Mouse (Mus musculus) MEL (cell line): ENCODE measurements around the gene Cdc42bpa. TPM values are rescaled to one million over a fixed set of nuclear protein-coding genes. Genes with fewer than 3 reads are reported as not detected.

Experiments
- DNase-seq: peaks from one replicate; pipeline ENCODE4 v3.0.0; 2011; ENCODE audit warnings: low read depth, low spot score
- H3K27ac ChIP-seq: 2 replicates; pipeline ENCODE4 v1.5.1; 2012; ENCODE audit warnings: low read depth, mild to moderate bottlenecking, control low read depth, low read length, moderate library complexity; ENCODE audit not compliant: control insufficient read depth
- H3K27me3 ChIP-seq, 2 experiments: fragments of 150-350 bp in 1 of 2; sonication (generic) in 1 of 2; 2 replicates each; pipeline ENCODE4 v1.6.1; 2012; ENCODE audit warnings: low read length in 2 of 2, mild to moderate bottlenecking in 2 of 2, improper control_type of control experiment in 1 of 2, moderate library complexity in 1 of 2; ENCODE audit not compliant: insufficient read depth in 2 of 2, control insufficient read depth in 1 of 2
- H3K36me3 ChIP-seq, 2 experiments: 2 replicates each; pipeline ENCODE4 v1.6.1; 2012 to 2014; ENCODE audit warnings: low read length in 2 of 2, improper control_type of control experiment in 1 of 2, inconsistent platforms in 1 of 2, mild to moderate bottlenecking in 1 of 2; ENCODE audit not compliant: insufficient read depth in 2 of 2, control insufficient read depth in 1 of 2
- H3K4me1 ChIP-seq, 2 experiments: fragments of 150-350 bp in 1 of 2; sonication (generic) in 1 of 2; 2 replicates each; pipeline ENCODE4 v1.6.1; 2012; ENCODE audit warnings: low read length in 2 of 2, improper control_type of control experiment in 1 of 2, mild to moderate bottlenecking in 1 of 2; ENCODE audit not compliant: insufficient read depth in 2 of 2, control insufficient read depth in 1 of 2
- H3K4me3 ChIP-seq, 2 experiments: fragments of 150-350 bp in 1 of 2; sonication (generic) in 1 of 2; 2 replicates each; pipeline ENCODE4 v1.5.1; 2012; ENCODE audit warnings: low read depth in 2 of 2, low read length in 2 of 2, mild to moderate bottlenecking in 2 of 2, moderate library complexity in 2 of 2, control low read depth in 1 of 2, improper control_type of control experiment in 1 of 2; ENCODE audit not compliant: control insufficient read depth in 1 of 2, insufficient read depth in 1 of 2
- H3K79me2 ChIP-seq: 2 replicates; pipeline ENCODE4 v1.6.1; 2012; ENCODE audit warnings: mild to moderate bottlenecking, low read length, moderate library complexity; ENCODE audit not compliant: control insufficient read depth, poor library complexity, insufficient read depth
- H3K9ac ChIP-seq: 2 replicates; pipeline ENCODE4 v1.6.1; 2012; ENCODE audit warnings: low read depth, mild to moderate bottlenecking, control low read depth, low read length, moderate library complexity; ENCODE audit not compliant: control insufficient read depth, poor library complexity, severe bottlenecking
- H3K9me3 ChIP-seq: fragments of 150-350 bp; sonication (generic); replicated peaks from 2 replicates; pipeline ENCODE4 v1.6.1; 2012; ENCODE audit warnings: mild to moderate bottlenecking, low read length, improper control_type of control experiment, moderate library complexity; ENCODE audit not compliant: insufficient read depth
- CHD1 ChIP-seq: IDR thresholded peaks from 2 replicates; pipeline ENCODE4 v1.6.1; 2012; ENCODE audit warnings: low read depth, mild to moderate bottlenecking, inconsistent platforms, low read length, improper control_type of control experiment
- E2F4 ChIP-seq: IDR thresholded peaks from 2 replicates; pipeline ENCODE4 v1.6.1; 2011; ENCODE audit warnings: low read depth, low read length, improper control_type of control experiment, borderline replicate concordance
- EP300 ChIP-seq, 2 experiments: IDR thresholded peaks; 2 replicates each; pipeline ENCODE4 v1.6.1; 2011; ENCODE audit warnings: improper control_type of control experiment in 2 of 2, low read length in 2 of 2, low read depth in 1 of 2, mild to moderate bottlenecking in 1 of 2
- HCFC1 ChIP-seq: IDR thresholded peaks from 2 replicates; pipeline ENCODE4 v1.6.1; 2012; ENCODE audit warnings: low read depth, mild to moderate bottlenecking, inconsistent platforms, low read length, improper control_type of control experiment, moderate library complexity
- JUND ChIP-seq: IDR thresholded peaks from 2 replicates; pipeline ENCODE4 v1.6.1; 2011; ENCODE audit warnings: low read depth, mild to moderate bottlenecking, improper control_type of control experiment, low read length
- POLR2A ChIP-seq, 2 experiments: IDR thresholded peaks; 2 replicates each; pipeline ENCODE4 v1.6.1; 2011 to 2012; ENCODE audit warnings: low read length in 2 of 2, mild to moderate bottlenecking in 2 of 2, control low read depth in 1 of 2, improper control_type of control experiment in 1 of 2, low read depth in 1 of 2, moderate library complexity in 1 of 2; ENCODE audit not compliant: control insufficient read depth in 1 of 2, insufficient read depth in 1 of 2, poor library complexity in 1 of 2
- POLR2AphosphoS5 ChIP-seq: IDR thresholded peaks from 2 replicates; pipeline ENCODE4 v1.6.1; 2012; ENCODE audit warnings: low read depth, borderline replicate concordance, mild to moderate bottlenecking, inconsistent platforms, low read length, moderate library complexity, mixed read lengths
- RAD21 ChIP-seq: IDR thresholded peaks from 2 replicates; pipeline ENCODE4 v1.6.1; 2011; ENCODE audit warnings: mild to moderate bottlenecking, low read depth, low read length, improper control_type of control experiment
- RCOR1 ChIP-seq: IDR thresholded peaks from 2 replicates; pipeline ENCODE4 v1.6.1; 2012; ENCODE audit warnings: low read depth, mild to moderate bottlenecking, inconsistent platforms, low read length, improper control_type of control experiment
- SMC3 ChIP-seq: IDR thresholded peaks from 2 replicates; pipeline ENCODE4 v1.6.1; 2011; ENCODE audit warnings: low read depth, low read length, improper control_type of control experiment
- TBP ChIP-seq: IDR thresholded peaks from 2 replicates; pipeline ENCODE4 v1.8.0; 2011; ENCODE audit warnings: low read depth, low read length, improper control_type of control experiment
- USF1 ChIP-seq: IDR thresholded peaks from 2 replicates; pipeline ENCODE4 v1.6.1; 2014; ENCODE audit warnings: low read depth, mild to moderate bottlenecking, inconsistent platforms, low read length, improper control_type of control experiment, moderate library complexity
- ZC3H11A ChIP-seq: IDR thresholded peaks from 2 replicates; pipeline ENCODE4 v1.6.1; 2012; ENCODE audit warnings: low read depth, mild to moderate bottlenecking, inconsistent platforms, low read length, improper control_type of control experiment
- polyA plus RNA-seq, 2 experiments: library from polyadenylated mRNA; stranded (reverse) in 1 of 2; unstranded in 1 of 2; fragments of >175 nt in 1 of 2; fragments of >200 nt in 1 of 2; gene quantifications; 2 replicates each; pipeline versions ENCODE4 v1.2.1 to v1.2.4; 2012; ENCODE audit warnings: low replicate concordance in 2 of 2, low read depth in 1 of 2; ENCODE audit not compliant: insufficient read length in 2 of 2, insufficient read depth in 1 of 2, missing spikeins in 1 of 2
- total RNA-seq: library from RNA; depleted of rRNA; stranded (reverse); fragments of 300-350 nt; gene quantifications from 2 replicates; pipeline ENCODE4 v1.2.3, GENCODE M21; 2012

Gene Cdc42bpa
- total and polyA plus RNA-seq, 3 experiments, result 7.7 to 14.6 TPM; not detected in 1

DNA sequence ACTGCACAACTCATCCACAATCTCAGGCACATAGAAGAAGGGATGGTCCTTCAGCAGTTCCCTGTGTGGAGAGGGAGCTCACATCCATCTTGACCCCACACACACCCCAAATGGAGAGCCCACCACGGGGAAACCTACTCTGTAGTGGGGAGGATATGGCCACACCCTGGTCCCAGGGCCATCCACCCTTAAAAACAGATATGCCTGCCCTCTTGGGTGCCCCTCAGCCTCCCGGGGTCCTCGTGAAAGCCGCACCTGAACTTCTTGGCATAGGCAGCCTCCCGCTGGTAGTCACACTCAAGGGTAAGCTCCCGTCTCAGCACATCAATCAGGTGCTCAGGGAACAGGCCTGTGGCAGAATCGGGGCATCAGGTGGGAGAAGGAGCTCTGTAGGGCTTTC lies 208.9 kb downstream of the Cdc42bpa start:
- H3K79me2 ChIP-seq, result no peaks in the 10 kb centered on the region
- no peak overlapping the region for H3K27ac ChIP-seq
- no peaks in the 10 kb centered on the region for H3K9me3 ChIP-seq
- H3K36me3 ChIP-seq, result no peaks in the 10 kb centered on the region
- no peak overlapping the region for H3K4me3 ChIP-seq
- no peaks in the 10 kb centered on the region for H3K27me3 ChIP-seq
- no peak for DNase-seq
- no peak overlapping the region for H3K9ac ChIP-seq
- H3K4me1 ChIP-seq, result no peaks in the 10 kb centered on the region; a peak in 1 of 4 replicates
- TF ChIP-seq POLR2AphosphoS5 (no peak), HCFC1 (no peak), E2F4 (no peak), POLR2A (IDR thresholded peaks at IDR 0.05; ENCODE audit: control insufficient read depth in 1 of 2, insufficient read depth in 1 of 2, low read depth in 1 of 2, low read length in 2 of 2, poor library complexity in 1 of 2) (no peak), EP300 (IDR thresholded peaks at IDR 0.05; ENCODE audit: low read depth in 1 of 2, low read length in 2 of 2) (no peak), ZC3H11A (no peak)

GRCm38 (mm10) chr1:180170071-180170470 lies 209.8 kb downstream of the Cdc42bpa start:
- no peak for DNase-seq
- no peaks in the 10 kb centered on the region for H3K79me2 ChIP-seq
- H3K4me3 ChIP-seq, result no peak overlapping the region
- no peaks in the 10 kb centered on the region for H3K27me3 ChIP-seq
- H3K9ac ChIP-seq, result no peak overlapping the region
- H3K27ac ChIP-seq, result no peak overlapping the region
- TF ChIP-seq TBP (no peak), RCOR1 (no peak), CHD1 (no peak)
- H3K36me3 ChIP-seq, result no peaks in the 10 kb centered on the region
- no peaks in the 10 kb centered on the region for H3K9me3 ChIP-seq
- H3K4me1 ChIP-seq, result no peaks in the 10 kb centered on the region; a peak in 1 of 4 replicates

GRCm38 (mm10) chr1:180171883-180172282 lies 211.6 kb downstream of the Cdc42bpa start:
- no peak for TF ChIP-seq USF1
- no peak for TF ChIP-seq CHD1
- no peak for TF ChIP-seq SMC3
- no peak for TF ChIP-seq RAD21
- no peak for TF ChIP-seq JUND
- Histone ChIP-seq H3K36me3 (no peaks in the 10 kb centered on the region), H3K9ac (no peak overlapping the region), H3K79me2 (no peaks in the 10 kb centered on the region), H3K9me3 (no peaks in the 10 kb centered on the region), H3K27ac (no peak overlapping the region), H3K27me3 (no peaks in the 10 kb centered on the region), H3K4me1 (no peaks in the 10 kb centered on the region; a peak in 1 of 4 replicates), H3K4me3 (no peak overlapping the region)
- no peak for DNase-seq
